Mouse (Mus musculus): ENCODE data around the gene Pld2.

- TF ChIP-seq CTCF (IDR thresholded peaks at IDR 0.05; ENCODE audit: low read depth) (no peak), EP300 (IDR thresholded peaks at IDR 0.05; ENCODE audit: low read depth) (no peak)
Observed at GRCm38 (mm10) chr11:70566586-70566985, 26.7 kb downstream of the Pld2 start.

Data from liver, embryonic 14.5 days (tissue).